ENCODE assay signal across 21 mouse cellular contexts in genomic region chr3:104846601-104847000, GRCm38 (mm10). TPM values are rescaled to one million over a fixed set of nuclear protein-coding genes. Genes with fewer than 3 reads are reported as not detected.
A peak's percentile ranks its signal among the peaks of the same experiment; 100 is the strongest.
DNase-seq lines count a peak whose midpoint lies in the region; ATAC-seq and TF ChIP-seq lines count a peak whose summit lies in the region.
"Had no signal": no experiment of that assay in that cellular context is flagged by ENCODE, and none has a peak within 500 bp of the region (broad histone marks: within the 10 kb centered on the region; RNA-seq: fewer than 3 reads in every experiment).

No protein-coding gene starts in this region.

- peak overlapping the region; percentile 67 for H3K27ac ChIP-seq in gastrocnemius, adult 2 months
- no peak overlapping the region for H3K27ac ChIP-seq in kidney, embryonic 15.5 days
- H3K27ac ChIP-seq: embryonic facial prominence, embryonic 15.5 days; forebrain, embryonic 10.5 days; hindbrain, embryonic 10.5 days; hindbrain, embryonic 14.5 days had no signal

- no peak for ATAC-seq in kidney, embryonic 15.5 days (replicated peaks; ENCODE audit: low FRiP score)
- ATAC-seq: forebrain, embryonic 14.5 days had no signal

- no peak overlapping the region for H3K4me2 ChIP-seq in kidney, embryonic 15.5 days
- H3K4me2 ChIP-seq: embryonic facial prominence, embryonic 15.5 days; heart, embryonic 12.5 days; hindbrain, embryonic 14.5 days had no signal

- H3K27me3 ChIP-seq in kidney, embryonic 15.5 days, result no peaks in the 10 kb centered on the region
- H3K27me3 ChIP-seq: embryonic facial prominence, embryonic 15.5 days; heart, embryonic 12.5 days had no signal

- peak; percentile 76 for DNase-seq in gastrocnemius, adult 2 months
- no peak for DNase-seq in gastrocnemius, postnatal 10 days
- DNase-seq in kidney, adult 18-20 months, result peak; percentile 21
- peak; percentile 70 for DNase-seq in gastrocnemius, postnatal 25 days
- DNase-seq in skeletal muscle tissue, adult 2 months (ENCODE audit: low read depth, low spot score), result peak; percentile 77
- no peak for DNase-seq in heart, adult 8-10 months (ENCODE audit: low spot score)
- DNase-seq: adrenal gland, postnatal 10 days; cerebellum, adult 11 months; cerebellum, adult 8-10 months; cerebellum, postnatal 14 days; embryo, embryonic 11 days; heart, adult 11 months had no signal

- WGBS in kidney, embryonic 15.5 days, result 86% methylated on average over 4 of the region's 4 CpGs

- H3K36me3 ChIP-seq in kidney, embryonic 15.5 days, result peaks cover 43% of the 10 kb centered on the region

- no peak for TF ChIP-seq CTCF in gastrocnemius, adult 2 months (IDR thresholded peaks at IDR 0.05)

- H3K9ac ChIP-seq in kidney, embryonic 15.5 days, result no peak overlapping the region
- H3K9ac ChIP-seq: embryonic facial prominence, embryonic 15.5 days; heart, embryonic 12.5 days; hindbrain, embryonic 14.5 days had no signal

- H3K4me1 ChIP-seq in kidney, embryonic 15.5 days, result no peaks in the 10 kb centered on the region
- H3K4me1 ChIP-seq: embryonic facial prominence, embryonic 15.5 days; forebrain, embryonic 10.5 days; hindbrain, embryonic 10.5 days had no signal

- intact Hi-C loops in gastrocnemius, adult 2 months (cut with DNase I), result loop anchor here (2.0 kb wide), 1 partner anchor 18 kb away; the partner anchor contains the start of genes Capza1 and St7l

- no peaks in the 10 kb centered on the region for H3K9me3 ChIP-seq in kidney, embryonic 15.5 days (replicated peaks)
- H3K9me3 ChIP-seq: embryonic facial prominence, embryonic 15.5 days; forebrain, embryonic 10.5 days; heart, embryonic 12.5 days; hindbrain, embryonic 10.5 days had no signal

- no peak overlapping the region for H3K4me3 ChIP-seq in gastrocnemius, adult 2 months
- H3K4me3 ChIP-seq in kidney, embryonic 15.5 days (replicated peaks), result no peak overlapping the region
- H3K4me3 ChIP-seq: embryonic facial prominence, embryonic 15.5 days; erythroblast, embryonic 14.5 days; forebrain, embryonic 10.5 days; heart, embryonic 12.5 days; hindbrain, embryonic 10.5 days had no signal

RNA-seq across cellular contexts. Expression of gene St7l, which starts 17.2 kb away (rescaled TPM):
- total RNA-seq in gastrocnemius, adult 2 months (2021), result 10 to 100 TPM; 23.3 to 23.4 TPM
- 10 to 100 TPM; 13.8 to 20.8 TPM for total RNA-seq in gastrocnemius, postnatal 10 days (2021)
- polyA plus RNA-seq in kidney, embryonic 15.5 days (2015; fragmentation: Nextera tagmentation; extraction: Ambion mirVana), result 37.1 and 38.9 TPM in 2 replicates
- 10 to 100 TPM; 20.7 to 21.2 TPM for total RNA-seq in gastrocnemius, postnatal 25 days (2021)
- 10 to 100 TPM; 16.8 to 20.1 (median 17.3) TPM for total RNA-seq in heart, adult 8-10 months (2022)

RNA-seq across cellular contexts. Expression of gene Capza1, which starts 17.7 kb away (rescaled TPM):
- total RNA-seq in gastrocnemius, adult 2 months (2021), result 10 to 100 TPM; 23.5 to 25.5 TPM
- total RNA-seq in gastrocnemius, postnatal 10 days (2021), result 10 to 100 TPM; 38.1 to 42.5 TPM
- 180 and 190 TPM in 2 replicates for polyA plus RNA-seq in kidney, embryonic 15.5 days (2015; fragmentation: Nextera tagmentation; extraction: Ambion mirVana)
- total RNA-seq in gastrocnemius, postnatal 25 days (2021), result 10 to 100 TPM; 27.9 to 28.1 TPM
- total RNA-seq in heart, adult 8-10 months (2022), result 10 to 100 TPM; 24.7 to 32.7 (median 29.6) TPM

RNA-seq across cellular contexts. Expression of gene Mov10, which starts 28.2 kb away (rescaled TPM):
- 1 to 10 TPM in 1 of 2 experiments, under 1 TPM in 1; 0.38 to 2.5 TPM for total RNA-seq in gastrocnemius, adult 2 months (2021)
- total RNA-seq in gastrocnemius, postnatal 10 days (2021), result 1 to 10 TPM; 5.5 to 8.7 TPM
- polyA plus RNA-seq in kidney, embryonic 15.5 days (2015; fragmentation: Nextera tagmentation; extraction: Ambion mirVana), result 62.9 and 66.5 TPM in 2 replicates
- 1 to 10 TPM; 1.4 to 1.7 TPM for total RNA-seq in gastrocnemius, postnatal 25 days (2021)
- total RNA-seq in heart, adult 8-10 months (2022), result 10 to 100 TPM in 1 of 4 experiments, 1 to 10 TPM in 3; 3.6 to 10.0 (median 6.6) TPM

RNA-seq across cellular contexts. Expression of gene Rhoc, which starts 58.4 kb away (rescaled TPM):
- 10 to 100 TPM; 26.1 to 41.6 TPM for total RNA-seq in gastrocnemius, adult 2 months (2021)
- total RNA-seq in gastrocnemius, postnatal 10 days (2021), result 100 to 1,000 TPM in 1 of 2 experiments, 10 to 100 TPM in 1; 96.3 to 130 TPM
- polyA plus RNA-seq in kidney, embryonic 15.5 days (2015; fragmentation: Nextera tagmentation; extraction: Ambion mirVana), result 131 and 135 TPM in 2 replicates
- 10 to 100 TPM; 44.8 to 66.5 TPM for total RNA-seq in gastrocnemius, postnatal 25 days (2021)
- total RNA-seq in heart, adult 8-10 months (2022), result 10 to 100 TPM; 64.8 to 83.5 (median 79.3) TPM
- total RNA-seq: MEL had no signal

Comparison
In these comparisons a context has a peak if more than half of its experiments do, and no peak if none do; other contexts are left out.
1. DNase-seq: peak in gastrocnemius, adult 2 months (single experiment), kidney, adult 18-20 months (single experiment), gastrocnemius, postnatal 25 days (single experiment) and skeletal muscle tissue, adult 2 months (single experiment); none in gastrocnemius, postnatal 10 days (single experiment) and heart, adult 8-10 months (single experiment).